Mouse (Mus musculus) liver, adult 2 months (tissue): ENCODE results near the gene Mark2. TPM values are rescaled to one million over a fixed set of nuclear protein-coding genes. Genes with fewer than 3 reads are reported as not detected.

Experiments
- DNase-seq: peaks from one replicate; pipeline ENCODE4 v3.0.0-alpha.2; 2011; ENCODE audit warnings: low read depth, low spot score; ENCODE audit errors: extremely low read depth
- H3K27ac ChIP-seq: fragments of 200-500 bp; replicated peaks from 2 replicates; pipeline ENCODE4 v1.5.1; 2012; ENCODE audit warnings: low read depth, mild to moderate bottlenecking, control low read depth, inconsistent platforms, low read length; ENCODE audit not compliant: insufficient read depth
- H3K27me3 ChIP-seq: fragments of 200-500 bp; 2 replicates; pipeline ENCODE4 v1.6.1; 2012; ENCODE audit warnings: mild to moderate bottlenecking, moderate library complexity, low read length, inconsistent platforms; ENCODE audit not compliant: control insufficient read depth, insufficient read depth
- H3K36me3 ChIP-seq: fragments of 200-500 bp; 2 replicates; pipeline ENCODE4 v1.6.1; 2012; ENCODE audit warnings: low read length, inconsistent platforms; ENCODE audit not compliant: control insufficient read depth, insufficient read depth
- H3K4me1 ChIP-seq: fragments of 200-500 bp; 2 replicates; pipeline ENCODE4 v1.6.1; 2011; ENCODE audit warnings: low read length; ENCODE audit not compliant: control insufficient read depth, insufficient read depth
- H3K4me3 ChIP-seq: fragments of 200-500 bp; 2 replicates; pipeline ENCODE4 v1.5.1; 2011; ENCODE audit warnings: low read depth, mild to moderate bottlenecking, control low read depth, low read length, moderate library complexity; ENCODE audit not compliant: insufficient read depth
- H3K79me2 ChIP-seq: fragments of 200-500 bp; 2 replicates; pipeline ENCODE4 v1.6.1; 2012; ENCODE audit warnings: inconsistent platforms, mild to moderate bottlenecking, low read length, moderate library complexity; ENCODE audit not compliant: control insufficient read depth, insufficient read depth
- H3K9ac ChIP-seq: fragments of 200-500 bp; 2 replicates; pipeline ENCODE4 v1.6.1; 2012; ENCODE audit warnings: low read depth, mild to moderate bottlenecking, control low read depth, inconsistent platforms, low read length
- CTCF ChIP-seq: fragments of 200-500 bp; IDR thresholded peaks from 2 replicates; pipeline ENCODE4 v1.5.1; 2011; ENCODE audit warnings: low read depth, low read length, control low read depth
- POLR2A ChIP-seq: fragments of 200-500 bp; IDR thresholded peaks from 2 replicates; pipeline ENCODE4 v1.6.1; 2011; ENCODE audit warnings: low read length, control low read depth; ENCODE audit not compliant: insufficient read depth; ENCODE audit errors: extremely low read depth
- WGBS: fragments of 180-500 bp; shearing (Covaris S2); methylation state at CpG from one replicate; pipeline ENCODE4 v1.1.7; 2018; 5-methylcytosine and 5-hydroxymethylcytosine counted together
- polyA plus RNA-seq: library from polyadenylated mRNA; depleted of rRNA; stranded (reverse); fragments of >200 nt; gene quantifications from 2 replicates; pipeline ENCODE4 v1.2.3, GENCODE M21; 2012
- total RNA-seq: library from RNA; depleted of rRNA; stranded (reverse); fragments of >200 nt; gene quantifications from 2 replicates; pipeline ENCODE4 v1.2.3, GENCODE M21; 2014

Gene Mark2
- total and polyA plus RNA-seq, 2 experiments: 4.6 to 19.8 TPM

DNA sequence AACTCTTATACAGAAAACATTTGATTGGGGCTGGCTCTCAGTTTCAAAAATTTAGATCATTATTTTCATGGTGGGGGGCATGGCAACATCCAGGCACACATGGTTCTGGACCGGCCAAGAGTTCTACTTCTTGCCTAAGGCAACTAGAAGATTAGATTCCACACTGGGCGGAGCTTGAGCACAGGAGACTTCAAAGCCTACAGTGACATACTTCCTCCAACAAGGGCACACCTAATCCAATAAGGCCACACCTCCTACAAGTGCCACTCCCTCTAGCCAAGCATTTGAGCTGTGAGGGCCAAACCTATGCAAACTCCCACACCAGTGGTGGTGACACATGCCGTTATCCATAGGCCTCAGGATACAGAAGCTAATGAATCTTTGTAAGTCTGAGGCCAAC lies 95.6 kb downstream of the Mark2 start:
- H3K27me3 ChIP-seq: no peaks in the 10 kb centered on the region
- DNase-seq: no peak
- H3K9ac ChIP-seq: no peak overlapping the region
- H3K36me3 ChIP-seq: no peaks in the 10 kb centered on the region
- H3K79me2 ChIP-seq: no peaks in the 10 kb centered on the region
- H3K4me3 ChIP-seq: no peak overlapping the region
- no peak for TF ChIP-seq POLR2A
- no peak for TF ChIP-seq CTCF
- H3K4me1 ChIP-seq: no peaks in the 10 kb centered on the region
- H3K27ac ChIP-seq: no peak overlapping the region
- WGBS: 89% methylated on average over 3 of the region's 3 CpGs

DNA sequence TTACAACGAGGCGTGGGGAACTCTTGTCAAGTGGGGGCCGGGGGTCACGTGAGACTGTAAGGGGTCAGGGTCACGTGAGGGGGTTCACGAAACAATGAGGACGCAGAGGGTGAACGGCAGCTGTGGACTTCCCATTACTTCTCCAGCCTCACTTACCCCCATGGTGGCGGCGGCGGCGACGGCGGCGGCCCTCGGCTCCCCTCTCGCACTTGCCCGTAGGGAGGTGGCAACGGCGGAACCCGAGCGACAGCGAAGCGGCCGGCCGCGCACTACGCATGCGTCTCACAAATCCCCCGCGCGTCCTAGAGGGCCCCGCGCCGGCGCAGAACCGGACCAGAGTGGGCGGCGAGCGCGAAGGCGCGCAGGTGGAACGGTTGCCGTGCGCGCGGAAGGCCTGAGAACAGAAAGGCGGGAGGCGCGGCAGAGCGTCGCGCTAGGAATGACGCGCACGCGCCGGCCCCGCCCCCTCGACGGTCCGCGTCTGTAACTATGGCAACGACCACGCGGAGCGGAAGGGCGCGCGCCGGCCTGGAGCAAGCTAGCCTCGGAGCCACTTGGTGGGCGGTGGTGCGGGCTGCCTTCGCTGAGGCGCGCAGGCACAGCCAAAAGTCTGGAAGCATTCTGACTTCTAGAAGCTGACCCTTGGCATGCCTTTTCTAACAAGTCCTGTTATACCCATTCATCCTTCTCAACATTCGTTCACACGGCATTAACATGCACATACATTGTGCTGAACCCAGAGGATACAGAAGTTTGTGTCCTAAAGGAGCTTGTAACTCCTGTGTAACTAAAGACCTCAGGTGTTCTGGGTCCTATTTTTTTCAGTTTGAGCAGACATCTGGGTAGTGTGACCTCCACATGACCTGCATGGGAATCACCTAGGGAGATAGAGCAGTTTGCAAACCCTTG lies 100.6 kb downstream of the Mark2 start, which contains the start of gene Naa40:
Gene Naa40 (minus strand): TSS at position 402 of the 909 bp plus-strand sequence.
- no peak for TF ChIP-seq POLR2A
- no peaks in the 10 kb centered on the region for H3K36me3 ChIP-seq
- 0 out of 2 replicates have a peak, but pooled peaks cover 3% of the 10 kb centered on the region for H3K79me2 ChIP-seq
- H3K4me1 ChIP-seq: peaks cover 5% of the 10 kb centered on the region; the same call in 1 of the 2 replicates
- peak within 1 kb of the TSS; percentile 87 for H3K4me3 ChIP-seq
- H3K27me3 ChIP-seq: no peaks in the 10 kb centered on the region
- under 1% methylated on average over 80 of the region's 80 CpGs for WGBS
- DNase-seq: peak; percentile 68
- H3K27ac ChIP-seq: peak within 1 kb of the TSS; percentile 45; the same call in 1 of the 2 replicates
- H3K9ac ChIP-seq: peak within 1 kb of the TSS; percentile 95

- no peak for TF ChIP-seq CTCF
- peak overlapping the region; percentile 87 for H3K4me3 ChIP-seq
- H3K27ac ChIP-seq: no peak overlapping the region
- no peaks in the 10 kb centered on the region for H3K27me3 ChIP-seq
- WGBS: 2% methylated on average over 13 of the region's 13 CpGs
- H3K9ac ChIP-seq: peak overlapping the region; percentile 95
- H3K79me2 ChIP-seq: 0 out of 2 replicates have a peak, but pooled peaks cover 3% of the 10 kb centered on the region
- peaks cover 5% of the 10 kb centered on the region; the same call in 1 of the 2 replicates for H3K4me1 ChIP-seq
- DNase-seq: no peak
- H3K36me3 ChIP-seq: no peaks in the 10 kb centered on the region
Observed at GRCm38 (mm10) chr19:7240291-7240690, 101.4 kb downstream of the Mark2 start.

DNA sequence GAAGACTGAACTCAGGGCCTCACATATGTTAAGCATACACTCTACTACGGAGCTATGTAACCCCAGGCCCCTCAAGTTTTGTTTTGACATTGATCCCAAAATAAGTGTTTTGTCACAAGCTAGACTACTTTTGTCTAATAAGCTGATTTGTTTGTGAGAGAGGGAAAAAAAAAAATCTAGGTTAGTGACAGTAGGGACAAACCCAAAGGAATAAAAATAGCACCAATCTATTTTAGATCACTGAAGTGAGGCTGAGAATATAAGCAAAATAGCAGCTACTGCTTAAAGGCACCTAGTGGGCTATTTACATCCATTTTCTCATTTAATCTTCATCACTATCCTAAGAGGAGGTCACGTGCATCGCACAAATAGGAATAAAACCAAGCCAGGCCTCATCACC lies 102.1 kb downstream of the Mark2 start:
- no peak for DNase-seq
- 88% methylated on average over 3 of the region's 3 CpGs for WGBS
- Histone ChIP-seq H3K36me3 (no peaks in the 10 kb centered on the region), H3K27ac (no peak overlapping the region), H3K4me3 (no peak overlapping the region), H3K9ac (no peak overlapping the region), H3K27me3 (no peaks in the 10 kb centered on the region), H3K4me1 (peaks cover 5% of the 10 kb centered on the region; the same call in 1 of the 2 replicates), H3K79me2 (0 out of 2 replicates have a peak, but pooled peaks cover 3% of the 10 kb centered on the region)
- no peak for TF ChIP-seq CTCF
- TF ChIP-seq POLR2A: no peak

DNA sequence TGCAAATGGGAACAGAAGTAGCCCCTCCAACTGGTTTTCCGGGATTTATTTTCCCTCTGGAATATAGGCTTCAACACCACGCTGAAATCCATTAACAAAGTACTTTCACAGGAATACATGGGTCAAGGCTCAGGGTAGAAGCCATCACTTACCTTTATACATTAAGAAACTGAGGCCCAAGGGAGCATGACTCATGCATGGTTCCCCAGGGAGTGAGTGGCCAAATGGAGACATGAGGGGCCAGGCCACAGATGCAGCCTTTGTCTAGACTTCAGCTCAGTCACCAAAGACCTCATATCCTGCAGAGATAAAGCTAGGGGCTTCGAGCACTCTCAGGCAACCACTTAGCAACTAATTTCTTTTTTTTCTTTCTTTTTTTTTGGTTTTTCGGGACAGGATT lies 104.9 kb downstream of the Mark2 start:
- TF ChIP-seq POLR2A: no peak
- no peak for TF ChIP-seq CTCF
- Histone ChIP-seq H3K27ac (no peak overlapping the region), H3K36me3 (peaks cover 10% of the 10 kb centered on the region), H3K4me3 (no peak overlapping the region), H3K9ac (no peak overlapping the region), H3K27me3 (no peaks in the 10 kb centered on the region), H3K4me1 (peaks cover 5% of the 10 kb centered on the region; the same call in 1 of the 2 replicates), H3K79me2 (0 out of 2 replicates have a peak, but pooled peaks cover 3% of the 10 kb centered on the region)
- 84% methylated on average over 4 of the region's 4 CpGs for WGBS
- DNase-seq: no peak

DNA sequence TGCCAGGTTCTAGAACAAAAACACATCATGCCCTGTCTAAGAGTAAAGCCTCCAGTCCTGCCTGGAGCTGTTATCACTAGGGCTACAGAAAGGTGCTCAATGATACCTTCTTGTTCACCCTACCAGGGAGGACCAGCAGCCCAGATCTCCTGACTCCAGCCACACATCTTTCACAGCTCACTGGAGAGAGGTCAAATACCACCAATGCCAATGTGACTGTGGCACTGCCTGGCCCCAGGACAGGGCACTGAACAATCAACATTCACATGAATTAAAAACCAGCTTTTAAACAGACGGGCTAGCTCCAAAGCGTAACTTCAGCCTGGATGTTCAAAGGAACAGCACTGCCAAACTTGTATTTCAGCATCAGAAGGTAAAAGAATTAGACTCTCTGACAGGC lies 105.6 kb downstream of the Mark2 start:
- no peak overlapping the region for H3K27ac ChIP-seq
- 93% methylated on average over 2 of the region's 2 CpGs for WGBS
- 0 out of 2 replicates have a peak, but pooled peaks cover 3% of the 10 kb centered on the region for H3K79me2 ChIP-seq
- H3K4me1 ChIP-seq: peaks cover 5% of the 10 kb centered on the region; the same call in 1 of the 2 replicates
- TF ChIP-seq CTCF: no peak
- TF ChIP-seq POLR2A: no peak
- peaks cover 10% of the 10 kb centered on the region for H3K36me3 ChIP-seq
- no peak for DNase-seq
- H3K27me3 ChIP-seq: no peaks in the 10 kb centered on the region
- no peak overlapping the region for H3K9ac ChIP-seq
- H3K4me3 ChIP-seq: no peak overlapping the region
